Mouse (Mus musculus) urinary bladder, postnatal 14 days (tissue): ENCODE results near the gene Gm10392.

ENCODE experiments used
- DNase-seq: peaks from one replicate; pipeline ENCODE4 v3.0.0; 2021; ENCODE audit warnings: low spot score

Gene Gm10392

DNA sequence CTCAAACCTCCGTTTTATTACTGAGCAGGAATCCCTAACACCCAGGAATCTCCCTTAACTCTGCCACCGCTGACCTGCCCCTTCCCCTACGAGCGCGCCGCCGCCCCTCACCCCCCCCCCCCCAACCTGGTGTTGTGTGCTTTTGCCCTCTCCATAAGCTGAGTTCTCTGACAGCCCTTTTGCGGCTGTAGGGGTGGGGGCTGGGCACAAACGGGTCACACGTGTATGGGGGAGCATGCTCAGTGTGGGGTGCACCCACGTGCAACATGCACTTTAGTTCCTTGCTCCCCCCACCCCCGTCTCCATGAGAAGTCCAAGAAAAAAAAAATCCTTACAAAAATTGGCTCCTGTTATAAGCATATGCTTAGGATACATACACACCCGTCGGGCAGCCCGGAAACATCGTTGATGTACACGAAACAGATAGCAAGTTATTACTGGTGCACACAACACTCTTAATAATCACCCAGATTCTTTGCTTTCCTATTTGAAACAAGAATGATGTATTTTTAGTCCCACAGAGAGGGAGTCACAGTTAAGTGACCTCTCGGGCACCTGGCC, 26.6 kb downstream of the Gm10392 start:
- DNase-seq: no peak

DNA sequence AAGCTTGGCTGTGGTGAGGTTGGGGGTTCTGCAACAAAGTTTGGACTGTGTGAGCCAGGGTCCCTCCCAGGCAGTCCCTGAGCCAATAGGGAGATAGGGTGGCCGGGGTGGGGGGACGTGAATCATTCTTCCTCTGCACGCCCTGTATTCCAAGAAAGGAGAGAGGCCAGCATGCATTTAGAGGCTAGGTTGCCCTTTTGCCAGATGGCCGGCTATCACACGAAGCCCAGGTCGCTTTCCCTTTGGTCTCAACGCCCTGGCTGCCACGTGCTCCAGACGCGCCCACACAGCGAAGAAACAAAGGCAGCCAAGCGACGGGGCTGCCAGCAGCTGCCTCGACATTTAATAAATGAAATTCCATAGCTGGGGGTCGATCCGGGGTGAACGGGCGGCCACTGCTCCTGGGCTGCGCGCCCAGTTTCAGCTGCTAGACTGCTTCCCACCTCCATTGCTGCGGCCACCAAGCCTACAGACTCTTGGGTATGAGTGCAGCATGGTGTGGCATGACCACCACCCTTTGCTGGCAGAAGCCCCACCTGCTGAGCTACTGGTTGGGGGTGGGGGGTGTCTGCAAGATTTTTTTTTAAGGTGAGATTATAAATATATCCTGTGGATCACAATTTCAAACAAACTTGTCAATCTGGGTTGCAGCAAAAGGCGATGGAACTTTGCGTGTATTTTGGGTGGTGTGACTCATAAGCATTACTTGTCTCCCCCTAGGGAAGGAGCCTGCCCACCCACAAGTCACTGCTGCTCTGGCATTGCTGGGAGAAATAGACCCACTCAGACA, 27.3 kb downstream of the Gm10392 start:
- peak; percentile 76 for DNase-seq

DNA sequence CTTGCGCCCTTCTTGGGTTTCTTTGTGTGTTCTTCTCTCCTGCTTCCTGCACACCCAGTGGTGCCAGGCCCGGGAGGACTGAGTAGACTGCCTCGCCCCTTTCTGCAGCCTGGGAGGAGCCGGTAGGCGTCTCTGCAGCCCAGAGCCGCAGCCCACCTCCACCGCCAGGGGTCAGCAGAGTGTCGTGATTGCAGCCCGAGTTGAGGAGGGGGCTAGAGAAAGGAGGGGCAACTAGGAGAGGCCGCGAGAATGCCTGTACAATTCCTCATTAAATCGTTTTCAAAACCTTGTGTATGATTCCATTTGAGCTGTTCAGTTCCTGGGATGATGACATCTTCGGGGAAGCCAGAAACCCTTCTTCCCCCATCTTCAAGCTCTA, 27.9 kb downstream of the Gm10392 start:
- DNase-seq: peak; percentile 92

DNA sequence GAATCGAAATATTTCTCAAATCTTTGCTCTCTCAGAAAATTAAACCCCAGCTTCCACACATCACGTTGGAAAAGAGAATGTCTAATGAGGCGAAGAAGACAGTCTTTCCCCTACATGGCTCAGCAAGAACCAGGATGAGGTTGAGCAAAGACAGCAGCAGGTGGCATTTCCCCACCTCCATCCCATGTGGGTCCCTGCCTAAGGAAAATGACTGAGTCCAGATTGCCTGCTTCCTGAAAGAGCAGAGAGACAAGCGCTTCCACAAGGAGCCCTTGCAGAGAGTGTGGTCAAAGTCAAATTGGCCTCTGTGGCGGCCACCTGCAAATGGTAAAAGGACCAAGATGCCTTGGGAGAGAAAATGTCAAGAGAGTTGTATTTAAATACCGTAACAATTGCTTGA, 28.5 kb downstream of the Gm10392 start:
- DNase-seq: no peak

DNA sequence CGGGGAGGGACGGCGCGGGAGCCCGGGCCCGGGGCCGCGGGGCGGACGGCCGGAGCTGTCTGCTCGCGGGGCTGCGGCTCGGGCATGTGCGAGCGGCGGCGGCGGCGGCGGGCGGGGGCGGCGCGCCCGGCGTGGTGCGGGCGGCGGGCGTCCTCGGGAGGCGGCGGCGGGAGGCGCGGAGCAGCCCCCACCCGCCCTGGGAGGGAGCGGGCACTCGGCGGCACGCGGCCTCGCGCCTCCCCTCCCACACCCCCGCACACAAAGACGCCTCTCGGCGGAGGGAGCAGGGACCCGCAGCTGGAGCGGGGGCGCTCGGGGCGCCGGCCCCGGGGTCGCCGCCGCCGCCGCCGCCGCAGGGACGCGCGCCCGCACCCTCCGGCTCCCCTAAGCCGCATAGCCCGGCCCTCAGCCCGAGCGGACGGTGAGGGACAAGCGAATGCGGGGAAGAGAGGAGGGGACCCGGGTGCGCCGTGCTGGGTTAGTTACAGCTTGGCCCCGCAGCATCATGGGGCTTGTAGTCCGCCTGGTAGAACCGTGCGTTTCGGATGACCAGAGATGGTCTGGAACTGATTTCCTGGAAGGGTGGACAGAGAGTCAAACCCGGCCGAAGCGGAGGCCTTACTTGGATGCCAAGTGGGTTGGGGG, 29.3 kb downstream of the Gm10392 start, which contains the start of gene Ankrd13b:
Gene Ankrd13b, minus strand, starts transcription at position 88 of the 645 bp plus-strand sequence.
- peak; percentile 80 for DNase-seq

DNA sequence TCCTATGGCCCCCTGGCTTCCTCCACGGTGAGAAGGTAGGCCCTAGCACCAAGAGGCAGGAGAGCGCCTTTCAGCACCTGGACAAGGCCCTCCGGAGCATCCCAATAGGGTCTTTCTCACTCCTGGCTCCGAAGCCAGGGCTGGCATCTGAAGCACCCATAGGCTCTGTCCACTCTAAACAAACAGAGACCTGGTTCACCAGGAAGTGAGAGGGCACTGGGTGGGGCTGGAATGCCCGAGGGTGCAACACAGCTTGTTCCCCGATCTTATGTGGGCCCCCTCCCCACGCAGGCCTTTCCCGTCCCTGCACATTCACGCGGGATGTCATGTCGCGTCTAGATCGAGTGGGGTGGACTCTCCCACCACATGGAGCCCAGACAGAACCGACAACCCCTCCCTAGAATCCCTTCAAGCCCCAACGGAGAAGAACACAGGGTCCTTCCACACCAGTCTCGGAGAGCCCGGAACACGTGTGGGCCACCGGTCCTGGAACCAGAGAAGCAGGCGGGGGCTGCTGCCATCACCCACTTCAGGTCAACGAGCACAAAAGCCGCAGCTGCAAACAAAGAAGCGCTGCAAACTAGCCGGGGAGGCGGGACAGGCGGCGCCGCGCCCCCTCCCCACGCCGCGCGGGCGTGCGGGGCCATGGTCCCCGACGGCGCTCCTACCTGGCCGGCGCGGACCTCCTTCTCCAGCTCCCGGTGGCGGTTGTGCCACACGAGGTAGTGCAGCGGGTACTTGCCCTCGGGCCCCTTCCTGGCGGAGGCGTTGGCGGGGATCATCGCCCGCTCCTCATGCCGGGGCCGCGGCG, 30.0 kb downstream of the Gm10392 start:
- no peak for DNase-seq

DNA sequence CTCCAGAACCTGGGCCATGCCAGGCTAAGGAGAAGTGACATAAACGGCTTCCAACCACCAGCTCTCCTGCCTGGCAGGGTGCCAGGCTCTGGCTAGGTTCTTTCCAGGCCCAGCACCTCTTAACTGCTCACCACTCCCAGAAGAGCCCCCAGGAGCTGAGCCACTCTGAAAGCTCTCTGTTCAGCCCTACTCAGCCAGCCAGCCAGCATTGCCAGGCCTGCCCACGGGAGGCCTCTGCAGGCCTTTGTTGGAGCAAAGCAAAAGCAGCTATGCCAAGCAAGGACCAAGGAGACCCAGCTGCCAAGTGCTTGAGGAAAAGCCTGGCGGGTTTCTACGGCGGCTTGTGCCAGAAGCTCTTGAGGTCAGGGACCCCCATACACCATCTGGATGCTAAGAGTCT, 32.2 kb downstream of the Gm10392 start:
- DNase-seq: no peak

DNA sequence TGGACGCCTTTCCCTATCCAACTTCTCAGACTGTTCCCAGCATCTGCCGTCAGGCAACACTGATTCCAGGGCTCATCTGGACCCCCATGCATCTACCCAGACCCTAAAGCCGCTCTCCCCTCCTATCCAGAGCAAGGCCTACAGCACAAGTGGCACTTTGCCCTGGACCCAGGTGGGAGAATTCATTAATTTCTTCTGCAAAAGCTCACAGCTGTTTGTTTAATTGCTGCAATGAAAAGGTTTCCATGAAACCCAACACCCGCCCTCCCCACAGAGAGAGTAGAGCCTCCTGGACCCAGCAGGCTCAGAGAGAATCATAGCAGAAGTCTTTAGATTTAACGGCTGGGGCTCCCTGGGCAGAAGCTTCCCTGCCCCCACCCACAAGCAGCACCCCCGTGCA, 33.8 kb downstream of the Gm10392 start:
- no peak for DNase-seq

DNA sequence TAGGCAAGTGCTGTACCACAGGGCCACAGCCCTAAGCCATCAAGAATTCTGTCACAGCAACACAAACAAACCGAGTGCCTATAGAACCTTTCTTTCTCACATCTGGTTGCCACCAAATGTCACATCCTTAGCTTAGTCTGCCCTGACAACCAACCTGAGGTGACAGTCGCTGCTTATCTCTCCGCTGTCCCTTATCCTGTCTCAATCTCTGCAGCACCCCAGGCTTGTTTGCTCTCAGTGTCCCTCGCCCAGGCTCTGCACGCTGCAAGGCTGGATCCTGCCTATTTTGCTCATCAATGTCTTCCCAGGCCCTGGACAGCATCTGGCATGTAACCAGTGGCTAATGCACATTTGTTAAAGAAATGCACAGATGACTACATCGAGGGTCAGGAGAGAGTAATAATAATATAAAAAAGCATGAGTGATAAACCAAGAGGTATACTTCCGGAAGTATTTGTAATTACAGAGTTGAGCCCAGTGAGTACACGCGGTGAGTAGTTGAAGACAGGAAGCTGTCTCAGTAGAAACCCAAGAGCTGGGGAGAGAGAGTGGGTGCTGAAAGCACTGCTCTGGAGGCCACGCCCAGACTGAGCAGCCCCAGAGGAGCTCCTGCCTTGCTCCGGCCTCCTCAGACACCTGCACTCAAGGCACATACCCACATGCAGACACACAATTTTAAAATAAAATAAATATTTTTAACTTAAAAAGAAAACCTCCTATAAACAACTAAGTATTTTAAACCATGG, 35.3 kb downstream of the Gm10392 start:
- DNase-seq: no peak

DNA sequence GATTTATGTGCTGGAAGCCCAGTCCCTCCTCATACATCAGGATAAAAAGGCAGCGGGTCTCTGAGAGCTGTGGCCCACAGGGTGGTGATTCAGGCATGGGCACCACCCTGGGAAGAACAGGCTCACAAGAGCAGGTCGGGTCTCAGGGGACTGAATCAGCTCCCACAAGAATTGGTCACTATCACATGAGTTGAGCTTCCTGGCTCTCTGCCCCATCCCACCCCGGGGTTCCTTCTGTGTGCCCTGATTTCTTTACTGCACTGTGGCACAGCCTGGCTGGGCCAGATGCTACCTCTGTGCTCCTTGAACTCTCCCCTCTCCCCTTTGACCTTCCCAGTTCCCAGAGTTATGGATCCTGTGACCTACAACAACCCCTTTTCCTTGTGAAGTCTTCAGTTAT, 36.0 kb downstream of the Gm10392 start:
- DNase-seq: no peak

DNA sequence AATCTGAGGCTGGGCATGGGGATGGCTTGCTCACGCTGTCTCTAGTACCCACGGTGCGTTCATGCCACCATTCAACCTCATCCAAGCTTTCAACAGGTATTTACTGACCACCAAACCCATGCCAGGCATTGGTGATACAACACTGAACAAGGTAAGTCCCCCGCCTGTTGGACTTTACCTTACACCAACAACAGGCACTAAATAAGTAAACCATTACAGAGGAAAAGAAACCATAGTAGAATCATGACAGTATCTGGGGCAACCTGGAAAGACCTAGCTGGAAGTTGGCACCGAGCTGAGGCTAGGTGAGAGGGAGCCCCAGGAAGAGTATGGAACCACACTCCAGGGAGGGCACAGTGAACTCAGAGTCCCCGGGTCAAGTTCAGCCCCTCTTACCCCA, 42.1 kb downstream of the Gm10392 start:
- no peak for DNase-seq

DNA sequence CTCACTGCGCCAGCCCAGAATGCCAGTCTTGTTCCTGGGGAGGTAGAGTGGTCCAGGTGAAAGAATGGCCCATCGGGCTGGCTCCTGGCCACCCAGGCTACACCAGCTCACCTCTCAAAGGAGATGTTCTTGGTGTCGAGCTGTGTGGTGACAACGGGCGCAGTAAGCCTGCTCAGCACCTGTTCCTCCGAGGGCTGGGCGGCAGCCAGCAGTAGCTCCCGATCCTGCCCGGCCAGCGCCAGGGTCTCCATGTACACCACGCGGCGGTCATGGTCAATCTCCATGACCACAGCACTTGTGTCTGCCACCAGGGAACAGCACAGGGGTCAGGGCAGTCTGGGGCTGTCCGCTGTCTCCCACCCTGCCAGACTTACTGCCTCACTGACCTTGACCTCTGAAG, 42.8 kb downstream of the Gm10392 start:
- no peak for DNase-seq

DNA sequence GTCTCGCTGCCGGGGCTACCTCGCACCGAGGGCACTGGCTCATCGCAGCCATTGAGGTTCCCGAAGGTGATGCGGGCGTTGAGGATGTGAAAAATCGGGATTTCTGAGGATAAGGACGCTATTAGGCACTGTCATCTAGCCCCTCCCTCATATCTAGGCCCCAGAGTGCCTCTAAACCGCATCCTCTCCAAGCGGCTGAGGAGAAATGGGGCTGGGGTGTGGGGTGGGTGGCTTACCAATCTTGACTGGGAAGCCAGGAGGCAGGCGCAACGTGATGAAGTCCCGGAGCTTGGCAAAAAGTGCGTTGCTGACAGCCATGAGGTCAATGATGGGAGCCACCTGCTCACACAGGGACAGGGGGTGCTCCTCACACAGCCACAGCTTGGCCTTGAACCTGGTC, 46.2 kb downstream of the Gm10392 start:
- no peak for DNase-seq

DNA sequence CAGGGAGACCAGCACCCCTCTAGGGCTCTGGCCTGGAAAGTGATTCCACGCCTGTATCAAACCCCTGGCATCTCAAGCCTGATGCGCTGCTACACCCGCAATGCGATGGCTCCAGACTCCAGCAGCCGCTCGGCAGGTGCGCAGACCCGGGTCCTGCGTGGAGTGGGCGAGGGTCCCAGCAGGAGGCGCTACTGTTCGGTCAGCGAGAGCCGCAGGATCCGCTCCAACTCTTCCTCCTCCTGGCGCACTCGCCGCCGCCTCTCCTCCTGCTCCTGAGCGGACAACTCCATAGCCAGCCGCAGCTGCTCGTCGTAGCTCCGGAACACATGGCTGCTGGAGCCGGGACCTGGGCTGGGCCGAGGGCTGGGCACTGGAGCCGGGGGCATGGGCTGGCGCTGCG, 47.6 kb downstream of the Gm10392 start:
- DNase-seq: no peak

DNA sequence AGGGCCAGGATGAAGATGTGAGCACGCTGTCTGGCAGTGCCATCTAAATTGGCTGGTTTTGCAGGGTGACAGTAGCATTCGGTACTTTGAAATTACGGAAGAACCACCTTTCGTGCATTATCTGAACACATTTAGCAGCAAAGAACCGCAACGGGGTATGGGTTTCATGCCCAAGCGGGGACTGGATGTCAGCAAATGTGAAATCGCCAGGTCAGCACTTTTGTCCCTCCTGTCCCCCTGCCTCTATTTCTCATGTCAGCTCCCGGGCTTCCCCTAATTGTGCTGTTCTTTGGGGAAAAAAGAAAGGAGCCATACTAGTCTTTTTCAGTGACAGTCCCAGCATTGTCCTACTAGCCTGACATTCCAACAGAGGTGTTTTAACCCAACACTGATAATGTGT, 50.6 kb downstream of the Gm10392 start:
- no peak for DNase-seq

DNA sequence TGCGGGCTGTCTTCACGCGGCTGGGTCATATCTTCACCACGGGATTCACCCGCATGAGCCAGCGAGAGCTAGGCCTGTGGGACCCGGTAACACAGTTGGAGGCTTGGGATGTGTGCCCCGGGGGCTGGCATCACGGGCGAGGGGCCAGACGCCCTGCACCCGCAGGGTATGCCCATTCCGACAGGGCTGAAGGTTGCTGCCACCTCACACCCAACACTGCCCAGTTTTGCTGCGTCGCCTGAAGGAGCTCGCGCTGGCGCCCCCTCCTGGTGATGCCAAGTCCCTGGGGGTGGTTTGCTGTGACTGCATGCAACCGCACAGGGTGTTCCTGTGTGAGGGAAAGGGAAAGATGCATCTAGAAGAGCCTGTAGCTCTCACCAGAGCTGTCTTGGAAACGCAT, 51.2 kb downstream of the Gm10392 start:
- DNase-seq: peak; percentile 85

DNA sequence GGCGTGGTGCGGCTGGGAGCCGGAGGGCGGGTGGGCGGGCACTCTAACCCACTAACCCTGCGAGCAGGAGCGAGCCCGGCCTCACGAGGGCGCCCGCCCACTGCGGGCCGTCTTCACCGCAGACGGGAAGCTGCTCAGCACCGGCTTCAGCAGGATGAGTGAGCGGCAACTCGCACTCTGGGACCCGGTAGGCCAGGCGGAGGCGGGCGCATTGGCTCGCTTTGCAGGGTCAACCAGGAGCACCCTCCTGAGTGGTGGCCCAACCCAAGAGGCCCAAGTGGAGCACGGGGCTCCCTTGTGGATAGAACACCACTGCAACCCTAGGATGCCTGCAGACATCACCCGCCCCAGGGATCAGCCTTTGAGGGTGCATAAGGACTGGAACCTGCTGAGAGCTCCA, 51.8 kb downstream of the Gm10392 start:
- peak; percentile 82 for DNase-seq
